Mouse (Mus musculus) frontal cortex, adult (tissue): ENCODE data around the gene Tm9sf1.

Source experiments
- ATAC-seq: cut with Nextera tagmentation; 2 replicates; pipeline ENCODE4 v1.9.2; 2017; ENCODE audit warnings: mild to moderate bottlenecking, moderate library complexity, mixed read lengths; ENCODE audit not compliant: low TSS enrichment

Tm9sf1 gene

DNA sequence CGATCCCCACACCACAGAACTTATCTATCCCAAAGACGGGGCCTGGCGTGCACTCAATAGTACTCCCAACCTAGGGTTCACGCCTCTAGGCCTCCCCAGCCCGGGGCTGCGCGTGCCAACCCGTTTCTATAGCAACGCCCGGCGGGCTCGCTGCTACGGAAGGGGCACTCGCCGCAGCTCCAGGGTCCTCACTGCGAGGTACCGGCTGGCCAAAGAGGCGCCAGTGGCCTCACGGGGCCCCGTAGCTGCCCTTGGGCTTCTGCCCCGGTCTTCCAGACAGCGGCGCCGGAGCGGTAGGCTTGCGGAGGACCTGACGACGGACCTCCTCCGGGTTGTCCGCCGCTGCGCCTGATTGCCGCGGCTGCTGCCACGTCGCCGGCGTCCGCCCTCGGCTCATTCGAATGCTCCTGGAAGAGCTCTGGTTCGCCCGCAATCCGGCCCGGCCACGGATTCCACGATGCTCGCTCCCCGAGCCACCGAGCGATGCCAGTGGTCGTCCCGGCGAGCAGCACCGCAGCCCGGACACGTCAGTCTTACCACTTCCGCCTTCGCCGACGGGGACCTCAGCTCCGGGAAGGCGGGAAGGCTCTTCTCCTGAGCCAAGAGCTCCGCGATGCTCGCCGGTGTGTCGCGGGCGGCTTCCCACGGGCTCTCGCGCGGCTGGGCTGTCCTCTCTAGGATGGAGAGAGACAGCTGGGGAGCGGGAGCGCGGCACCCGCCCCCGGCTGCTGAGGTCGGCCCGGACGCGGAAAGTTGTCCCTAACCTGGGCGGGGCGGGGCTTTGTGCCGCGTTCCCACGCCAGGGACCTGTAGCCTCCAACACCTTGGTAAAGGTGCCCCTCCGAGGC is at the start of gene Tm9sf1:
Gene Tm9sf1, minus strand, starts transcription at position 747 of the 848 bp plus-strand sequence.
- peak; percentile 90 for ATAC-seq

DNA sequence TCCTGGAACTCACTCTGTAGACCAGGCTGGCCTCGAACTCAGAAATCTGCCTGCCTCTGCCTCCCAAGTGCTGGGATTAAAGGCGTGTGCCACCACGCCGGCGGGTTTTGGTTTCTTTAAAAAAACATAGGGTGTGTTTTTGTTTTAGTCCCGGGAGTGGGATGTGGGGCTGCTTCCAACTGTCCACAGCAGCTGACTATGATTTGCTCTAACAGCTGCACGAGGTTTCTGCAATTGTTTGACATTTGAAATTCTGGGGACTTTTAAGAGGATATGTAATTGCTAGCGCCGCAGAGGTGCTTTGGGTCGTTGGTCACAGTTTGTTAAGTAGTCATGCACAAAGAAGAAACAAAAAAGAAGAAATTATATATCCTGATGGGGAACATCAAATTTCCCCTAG is 45.8 kb upstream of the Tm9sf1 start:
- no peak for ATAC-seq

DNA sequence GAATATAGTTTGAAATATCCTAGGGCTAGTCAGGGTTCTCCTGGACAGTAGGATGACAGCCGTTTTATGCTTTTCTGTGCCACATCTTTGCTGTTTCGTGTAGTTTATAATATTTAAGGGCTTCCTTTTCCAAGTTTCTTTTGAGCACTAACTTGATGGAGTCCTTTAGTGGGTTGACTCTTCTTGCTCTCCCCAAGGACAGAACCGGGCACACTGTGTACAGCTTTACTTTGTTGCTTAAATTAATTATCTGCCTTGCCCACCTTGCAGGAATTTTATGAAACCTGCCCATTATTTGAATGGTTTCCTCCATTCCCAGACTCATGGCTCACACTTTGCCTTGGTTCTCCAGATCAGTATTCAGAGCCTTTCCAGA is 38.5 kb upstream of the Tm9sf1 start:
- no peak; the same call in 1 of the 2 replicates for ATAC-seq

DNA sequence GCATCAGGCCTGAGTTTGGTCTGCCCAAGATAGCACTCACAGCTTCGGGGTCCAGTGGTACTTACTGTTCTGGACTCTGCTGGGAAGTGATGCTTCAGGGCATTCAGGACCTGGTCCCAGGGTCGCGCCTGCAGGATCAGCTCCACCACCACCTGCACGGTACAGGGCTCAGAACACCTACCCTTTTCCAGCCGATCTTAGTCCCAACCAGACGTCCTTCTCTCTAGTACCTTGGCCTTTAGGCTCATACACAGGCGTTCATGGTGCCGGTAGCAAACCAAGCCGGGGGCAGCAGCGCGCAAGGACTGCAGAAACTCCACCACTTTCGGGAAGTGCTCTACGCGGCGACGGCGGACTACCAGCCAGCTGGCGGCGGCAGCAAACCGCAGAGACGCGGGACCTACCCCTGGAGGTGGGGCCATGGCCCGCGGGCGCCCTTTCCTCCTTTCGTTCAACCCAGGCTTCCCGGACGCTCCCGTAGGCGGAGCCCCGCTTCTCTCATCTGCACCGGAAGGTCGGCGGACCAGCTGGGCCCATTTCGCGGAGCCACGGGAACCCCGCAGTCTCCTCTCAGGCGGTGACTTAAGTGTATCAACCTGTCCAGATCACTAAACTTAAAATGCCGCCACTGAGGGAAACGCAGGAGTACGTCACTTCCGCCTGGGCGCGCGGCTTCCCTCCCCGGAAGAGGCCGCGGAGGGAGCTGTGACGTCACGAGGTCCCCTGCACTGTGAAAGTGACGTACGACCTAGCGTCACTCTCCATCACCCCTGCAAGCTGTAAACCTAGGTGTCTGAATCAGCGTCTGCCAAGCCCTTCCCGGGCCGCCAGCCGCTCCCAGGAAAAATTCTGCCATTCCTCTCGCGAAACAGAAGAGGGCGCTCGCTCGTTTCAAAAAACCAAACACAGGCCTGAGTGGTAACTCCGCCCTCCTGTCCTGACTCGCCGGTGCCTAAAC is 37.8 kb upstream of the Tm9sf1 start, which contains the start of gene Tinf2:
Gene Tinf2, minus strand, starts transcription at position 661 of the 958 bp plus-strand sequence.
- ATAC-seq = peak; percentile 98

DNA sequence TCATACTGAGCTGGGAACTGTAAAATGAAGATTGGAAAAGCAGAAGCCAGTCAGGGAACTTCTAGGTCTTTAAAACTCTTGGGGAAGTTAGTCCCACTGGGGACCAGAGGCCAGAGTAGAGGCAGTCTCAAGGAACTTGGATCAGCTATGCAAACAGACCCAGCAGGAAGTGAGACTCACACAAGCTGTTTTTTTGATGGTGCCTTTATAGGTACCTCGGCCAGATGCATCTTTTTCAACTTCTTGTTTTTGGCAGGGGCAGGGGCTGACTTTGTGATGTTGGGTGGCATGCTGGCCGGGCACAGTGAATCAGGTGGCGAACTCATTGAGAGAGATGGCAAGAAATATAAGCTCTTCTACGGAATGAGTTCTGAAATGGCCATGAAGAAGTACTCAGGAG is 34.0 kb upstream of the Tm9sf1 start:
- ATAC-seq = no peak

DNA sequence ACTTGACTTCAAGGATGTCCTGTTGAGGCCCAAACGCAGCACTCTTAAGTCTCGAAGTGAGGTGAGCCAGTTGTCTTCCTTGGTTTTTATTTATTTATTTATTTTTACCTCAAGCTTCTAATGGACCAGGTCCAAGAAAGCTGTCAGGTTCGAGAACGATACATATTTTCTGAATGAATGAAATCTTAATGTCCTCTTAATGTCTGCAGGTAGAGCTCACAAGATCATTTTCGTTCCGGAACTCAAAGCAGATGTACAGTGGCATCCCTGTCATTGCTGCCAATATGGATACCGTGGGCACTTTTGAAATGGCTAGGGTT is 29.1 kb upstream of the Tm9sf1 start:
- ATAC-seq = no peak

DNA sequence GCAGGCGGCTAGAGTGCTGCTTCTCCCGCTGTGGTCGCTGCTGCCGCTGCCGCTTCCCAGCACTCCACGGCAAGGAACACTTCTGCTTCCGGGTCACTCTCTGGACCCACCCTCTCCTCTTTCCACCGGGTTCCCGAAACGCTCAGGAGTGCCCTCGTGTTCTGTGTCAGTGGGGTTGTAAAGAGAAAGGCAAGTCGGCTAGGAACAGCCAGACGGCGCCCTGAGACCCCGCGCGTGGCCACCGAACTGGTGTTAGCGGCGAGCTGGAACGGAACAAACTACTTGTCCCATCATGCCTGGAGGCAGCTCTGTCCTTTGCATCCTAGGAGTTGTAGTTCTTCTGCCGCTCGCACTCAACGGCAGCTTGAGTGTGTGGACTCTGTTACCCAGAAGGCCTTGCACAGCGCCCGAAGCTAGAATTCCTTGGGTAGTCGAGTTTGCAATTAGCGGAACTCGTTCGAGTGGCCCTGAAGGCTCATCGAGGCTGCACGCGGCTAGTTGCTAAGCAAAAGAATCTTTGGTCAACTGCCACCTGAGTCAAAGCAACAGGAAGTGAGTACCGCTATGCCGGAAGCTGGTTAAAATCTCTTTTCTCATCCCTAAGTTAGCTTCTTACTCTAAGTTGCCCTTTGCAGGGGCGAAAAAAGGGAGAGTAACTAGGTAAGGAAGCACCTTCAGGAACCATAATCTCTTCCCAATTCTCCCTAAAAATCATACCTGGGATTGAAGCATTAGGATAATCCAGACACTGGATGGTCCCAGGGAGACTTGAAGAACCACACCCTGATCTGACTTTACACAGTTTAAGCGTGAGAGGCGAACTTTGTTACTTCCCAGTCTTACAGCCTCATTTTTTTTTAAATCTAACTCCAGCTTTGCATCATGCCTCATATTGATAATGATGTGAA is 28.5 kb upstream of the Tm9sf1 start, which contains the start of the genes Gmpr2 and Nedd8:
Gene Gmpr2, plus strand, starts transcription at position 109 of the 908 bp plus-strand sequence.
Gene Nedd8, minus strand, starts transcription at position 292 of the 908 bp plus-strand sequence.
- ATAC-seq = peak; percentile 98

DNA sequence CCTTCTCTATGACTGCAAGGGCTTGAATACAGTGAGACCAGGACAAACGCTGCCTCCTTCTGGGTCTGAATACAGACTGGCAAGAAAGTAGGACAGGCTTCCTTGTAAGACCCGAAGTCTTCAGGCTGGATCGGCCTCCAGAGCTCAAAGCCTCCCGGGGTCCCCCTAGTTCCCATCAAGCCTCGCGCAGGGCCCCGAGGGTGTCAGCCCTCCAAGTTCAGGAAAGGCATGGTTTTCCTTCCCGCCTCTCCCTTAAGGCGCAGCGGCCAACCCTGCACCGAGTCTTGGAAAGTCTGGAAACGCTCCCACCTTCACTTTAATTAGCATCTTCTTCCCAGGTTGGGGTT is 27.9 kb upstream of the Tm9sf1 start:
- peak; percentile 76 for ATAC-seq

DNA sequence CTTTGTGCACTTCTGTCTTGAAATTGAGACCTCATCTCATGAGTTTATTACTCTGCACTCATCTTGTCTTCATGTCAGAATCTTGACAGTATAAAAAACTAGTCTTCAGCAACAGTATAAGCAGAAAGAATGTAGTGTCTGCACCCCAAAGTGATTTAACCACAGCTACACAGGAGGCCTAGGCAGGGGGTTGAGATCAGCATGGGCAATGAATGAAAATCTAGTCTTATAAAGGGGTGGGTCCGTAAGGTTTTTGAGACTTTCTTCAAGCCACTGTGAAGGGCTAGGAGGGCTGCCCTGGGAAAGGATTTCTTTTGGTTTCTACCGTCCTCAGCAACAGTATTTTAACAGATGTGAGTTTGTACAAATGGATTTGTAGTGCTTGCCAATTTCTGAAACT is 17.0 kb upstream of the Tm9sf1 start:
- ATAC-seq = 0 out of 2 replicates have a peak, but pooled peaks have one; percentile 4

DNA sequence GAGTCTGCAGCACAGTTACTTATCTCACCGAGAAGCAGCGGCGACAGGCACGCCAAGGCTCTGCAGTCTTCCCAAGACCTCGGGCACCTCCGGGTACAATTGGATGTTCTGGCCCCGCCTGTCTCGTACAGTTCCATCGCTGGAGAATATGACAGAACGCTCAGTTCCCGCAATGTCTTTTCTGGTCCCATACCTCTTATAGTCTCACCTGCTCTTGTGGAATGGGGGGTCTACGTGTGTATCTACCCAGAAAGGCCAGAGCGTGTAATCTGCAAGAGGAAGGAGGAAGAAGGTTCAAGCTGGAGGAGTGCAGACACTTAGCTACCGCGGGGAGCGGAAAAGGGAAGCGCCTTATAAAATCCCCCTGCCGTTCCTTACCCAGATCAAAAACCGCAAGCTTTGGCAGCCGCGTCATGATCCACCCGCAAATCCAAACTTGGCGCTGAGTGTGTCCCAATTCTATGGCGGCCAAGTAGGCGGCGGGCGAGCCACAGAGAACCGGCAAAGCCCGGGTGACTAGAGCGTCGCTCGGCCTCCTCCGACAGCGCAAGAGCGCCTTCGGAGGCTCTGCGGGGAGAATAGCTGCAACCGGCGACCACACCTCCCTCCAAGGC is 16.5 kb upstream of the Tm9sf1 start, which contains the start of gene Mdp1:
Gene Mdp1, minus strand, starts transcription at position 549 of the 614 bp plus-strand sequence.
- peak; percentile 98 for ATAC-seq

DNA sequence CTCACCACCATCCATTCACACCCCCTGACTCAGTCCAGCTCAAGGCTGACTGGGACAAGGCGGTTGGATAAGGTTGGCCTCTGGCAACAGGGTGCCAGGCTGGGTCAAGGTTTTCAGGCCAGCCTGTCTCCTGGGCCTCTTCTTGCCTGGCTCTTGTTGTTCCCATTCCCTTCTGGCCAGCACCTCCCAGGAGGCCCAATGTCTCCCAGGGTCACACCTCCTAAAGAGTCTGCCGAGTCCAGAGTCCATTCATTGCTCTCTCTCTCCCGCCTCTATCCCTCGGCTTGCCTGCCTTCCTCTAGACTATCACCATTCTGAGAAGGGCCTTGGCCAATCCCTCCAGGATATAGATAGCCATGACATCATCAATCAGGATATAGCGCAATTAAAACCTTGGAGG is 14.4 kb upstream of the Tm9sf1 start:
- no peak for ATAC-seq

DNA sequence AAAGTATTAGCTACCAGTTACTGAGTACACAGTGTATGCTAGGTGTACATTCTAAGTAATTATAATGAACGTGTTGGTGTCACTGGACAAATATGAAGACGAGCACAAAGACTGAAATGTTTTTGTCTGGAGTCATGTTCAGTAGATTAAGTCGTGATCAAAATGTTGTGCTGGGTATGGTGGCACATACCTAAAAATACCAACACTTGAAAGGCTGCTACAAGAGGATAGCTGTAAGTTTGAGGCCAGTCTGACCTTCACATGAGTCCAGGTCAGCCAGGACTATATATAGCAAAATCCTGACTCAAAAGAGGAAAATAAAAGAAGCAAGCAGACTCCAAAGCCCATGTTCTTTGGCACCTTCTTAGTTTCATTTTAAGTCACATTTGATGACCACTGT is 13.3 kb upstream of the Tm9sf1 start:
- no peak for ATAC-seq

DNA sequence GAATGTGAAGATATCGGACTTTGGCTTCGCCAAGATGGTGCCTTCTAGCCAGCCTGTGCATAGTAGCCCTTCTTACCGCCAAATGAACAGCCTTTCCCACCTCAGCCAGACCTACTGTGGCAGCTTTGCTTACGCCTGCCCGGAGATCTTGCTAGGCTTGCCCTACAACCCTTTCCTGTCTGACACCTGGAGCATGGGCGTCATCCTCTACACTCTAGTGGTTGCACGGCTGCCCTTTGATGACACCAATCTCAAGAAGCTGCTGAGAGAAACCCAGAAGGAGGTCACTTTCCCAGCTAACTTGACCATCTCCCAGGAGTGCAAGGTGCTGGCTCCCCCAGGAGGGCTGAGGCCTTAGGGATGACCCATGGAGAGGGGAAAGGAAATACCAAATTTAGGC is 7.9 kb upstream of the Tm9sf1 start:
- no peak for ATAC-seq

DNA sequence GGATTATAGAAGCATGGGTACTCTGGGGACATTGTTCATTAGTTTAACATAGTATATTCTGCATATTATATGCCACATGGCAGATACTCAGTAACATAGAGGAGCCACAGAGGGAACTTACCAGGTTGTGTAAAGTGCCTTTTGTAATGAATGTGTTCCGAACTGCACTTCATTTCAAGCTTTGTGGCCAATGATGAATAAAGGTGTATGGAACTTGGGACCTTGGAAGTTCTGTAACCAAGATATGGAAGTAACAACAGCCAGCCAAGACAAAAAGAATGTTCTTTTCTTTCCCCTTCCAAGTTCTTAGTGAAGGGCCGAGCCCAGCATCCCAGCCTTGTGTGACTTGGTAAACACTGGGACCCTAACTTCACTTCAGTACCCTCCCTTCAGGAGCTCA is 6.3 kb upstream of the Tm9sf1 start, which contains the start of gene Tssk4:
Gene Tssk4, plus strand, starts transcription at position 301 of the 400 bp plus-strand sequence.
- ATAC-seq = no peak

DNA sequence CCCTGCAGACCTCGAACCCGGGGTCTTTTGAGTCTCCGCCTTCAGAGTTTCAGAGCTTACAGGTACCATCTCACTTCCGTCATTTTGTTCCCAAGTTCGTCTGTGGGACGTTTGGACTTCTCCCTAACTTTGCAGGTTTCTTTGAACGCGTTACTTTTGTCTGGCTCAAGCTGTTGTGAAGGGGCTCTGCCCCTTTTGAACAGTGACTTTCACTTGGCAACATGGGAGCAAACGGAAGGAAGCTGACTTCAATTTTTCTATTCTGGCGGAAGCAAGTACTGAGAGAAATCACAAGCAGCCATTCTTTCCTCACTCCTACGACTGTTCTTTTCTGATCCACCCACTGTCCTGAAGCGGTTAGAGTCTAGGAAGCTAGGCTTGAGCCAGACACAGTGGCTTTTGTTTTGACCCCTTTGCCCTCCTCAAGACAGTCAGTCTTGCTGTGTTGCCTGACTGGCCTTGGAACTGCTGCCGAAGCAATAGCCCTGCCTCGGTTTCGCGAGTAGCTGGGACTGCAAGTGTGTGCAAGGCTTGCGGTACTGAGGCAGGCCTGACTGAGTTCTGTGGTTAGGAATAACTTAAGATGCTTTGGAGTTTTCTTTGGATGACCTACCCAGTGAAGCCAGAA is 769 bp upstream of the Tm9sf1 start:
- ATAC-seq = no peak

DNA sequence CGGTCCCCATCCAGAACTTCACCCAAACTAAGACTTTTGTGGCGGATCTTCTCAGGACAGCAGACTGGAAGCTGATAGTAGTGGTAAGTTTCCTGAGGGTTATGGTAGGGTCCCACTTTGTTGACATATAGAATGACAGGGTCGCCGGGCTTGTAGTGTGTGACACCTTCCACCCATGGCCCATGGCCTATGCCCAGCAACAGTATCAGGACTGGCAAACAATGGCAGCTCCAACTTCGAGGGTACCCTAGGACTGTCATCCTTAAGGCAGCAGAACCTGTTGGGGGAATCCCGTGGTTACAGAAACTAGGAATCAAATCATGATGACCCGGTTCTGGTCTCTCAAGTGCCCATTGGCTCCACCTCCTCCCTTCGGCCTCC is 937 bp downstream of the Tm9sf1 start:
- ATAC-seq = 0 out of 2 replicates have a peak, but pooled peaks have one; percentile 5

DNA sequence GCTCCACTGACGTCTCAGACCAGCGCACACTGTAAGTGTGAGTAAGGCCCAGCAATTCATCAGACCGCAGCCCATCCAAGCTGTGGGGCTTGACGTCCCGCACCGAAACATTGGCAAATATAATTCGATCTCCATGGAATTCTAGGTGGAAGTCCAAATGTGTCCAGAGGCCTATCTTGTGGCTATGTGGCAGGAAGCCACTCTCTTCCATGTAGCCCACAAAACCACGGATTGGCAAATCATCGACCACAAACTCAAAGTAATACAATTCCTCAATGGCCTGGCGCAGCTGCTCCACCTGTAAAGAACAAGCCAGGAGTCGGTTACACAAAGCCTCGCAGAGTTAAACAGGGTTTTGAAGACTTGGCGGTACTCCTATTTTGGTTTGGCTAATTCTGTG is 2.3 kb downstream of the Tm9sf1 start:
- no peak for ATAC-seq

DNA sequence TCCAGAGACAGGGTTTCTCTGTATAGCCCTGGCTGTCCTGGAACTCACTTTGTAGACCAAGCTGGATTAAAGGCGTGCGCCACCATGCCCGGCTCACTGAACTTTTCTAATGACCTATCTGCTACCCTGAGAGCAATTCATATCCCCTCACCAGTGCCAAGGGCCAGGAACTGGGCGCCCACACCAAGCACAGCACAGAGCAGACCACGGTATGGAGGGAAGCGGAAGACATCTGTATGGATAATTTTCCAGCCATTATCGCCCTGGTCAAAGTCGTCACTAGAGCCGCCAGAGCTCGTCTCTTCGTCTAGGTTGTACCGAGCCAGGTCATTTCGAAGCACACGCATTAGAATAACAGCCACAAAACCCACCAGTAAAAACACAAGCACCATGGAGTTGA is 2.8 kb downstream of the Tm9sf1 start:
- no peak for ATAC-seq

DNA sequence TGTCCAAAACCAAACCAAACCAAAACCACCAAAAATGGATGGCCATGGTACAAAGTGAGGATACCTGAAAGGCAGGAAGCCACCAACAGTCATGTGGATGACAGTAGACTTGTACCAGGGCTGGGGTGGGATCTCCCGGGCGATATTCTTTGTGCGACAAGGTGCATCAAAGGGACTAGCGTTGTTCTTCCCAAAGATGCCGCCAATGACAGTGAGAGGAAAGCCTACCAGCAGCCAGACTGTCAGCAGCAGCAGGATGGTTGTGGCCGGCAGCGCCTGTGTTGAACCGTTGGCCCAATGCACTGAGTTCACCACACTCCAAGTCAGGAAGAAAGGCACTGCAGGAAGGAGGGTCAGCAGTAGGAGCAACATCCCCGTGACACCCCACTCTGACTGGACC is 5.8 kb downstream of the Tm9sf1 start, which contains the start of gene Gm49378:
Gene Gm49378, minus strand, starts transcription at position 101 of the 400 bp plus-strand sequence.
- no peak for ATAC-seq

DNA sequence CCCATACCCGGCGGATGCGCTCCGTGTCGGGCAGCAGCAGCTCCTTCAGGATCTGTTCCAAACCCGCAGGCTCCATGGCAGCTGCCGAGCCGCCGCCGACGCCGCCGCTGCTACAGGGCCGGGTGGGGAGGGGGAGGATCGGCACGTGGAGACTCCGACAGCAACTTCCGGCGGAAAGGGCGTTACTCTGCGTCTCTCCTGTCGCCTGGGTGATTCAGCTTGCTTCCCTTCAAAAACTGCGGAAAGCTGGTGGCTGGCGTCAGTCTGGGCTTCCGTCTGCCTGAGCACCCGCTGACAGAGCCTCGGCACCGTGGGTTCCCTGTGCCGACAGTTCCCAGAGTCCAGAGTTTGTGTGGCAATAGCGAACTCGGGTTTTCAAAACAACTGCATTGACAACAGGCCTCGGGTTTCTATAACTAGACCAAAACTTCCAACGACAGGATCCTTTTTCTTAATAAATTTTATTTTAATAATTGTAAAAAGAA is 8.0 kb downstream of the Tm9sf1 start, which contains the start of gene Ipo4:
Gene Ipo4, minus strand, starts transcription at position 435 of the 485 bp plus-strand sequence.
- peak; percentile 97 for ATAC-seq
